Mouse (Mus musculus): ENCODE measurements at regions not wholly inside any gene's neighbourhood (a gene's known extent, or its start where the extent isn't known, plus 50 kb on each side); places are given as distances from the start of the nearest gene placed in this dataset.

GRCm38 (mm10) chr15:56604266-56604665 lies 873.2 kb downstream of the Slc22a22 start:
- Histone ChIP-seq H3K9me3 (ENCODE audit: control insufficient read depth, low read length) (no peaks in the 10 kb centered on the region), H3K27me3 (ENCODE audit: control insufficient read depth, insufficient read depth, low read length) (no peaks in the 10 kb centered on the region), H3K27ac (ENCODE audit: low read depth, low read length) (no peak overlapping the region), H3K4me3 (ENCODE audit: low read depth, low read length) (no peak overlapping the region), H3K4me2 (replicated peaks; ENCODE audit: low read depth, low read length) (no peak overlapping the region), H3K36me3 (ENCODE audit: control insufficient read depth, insufficient read depth, low read length) (no peaks in the 10 kb centered on the region), H3K4me1 (replicated peaks; ENCODE audit: control insufficient read depth, insufficient read depth, low read length) (no peaks in the 10 kb centered on the region), H3K9ac (ENCODE audit: low read depth, low read length) (no peak overlapping the region)
- 89% methylated on average over 3 of the region's 3 CpGs for WGBS
- DNase-seq (ENCODE audit: low spot score) (no peak), ATAC-seq (ENCODE audit: low FRiP score) (no peak)

- Histone ChIP-seq H3K27me3 (ENCODE audit: control insufficient read depth, insufficient read depth, low read length) (no peaks in the 10 kb centered on the region), H3K4me2 (replicated peaks; ENCODE audit: low read depth, low read length) (no peak overlapping the region), H3K27ac (ENCODE audit: low read depth, low read length) (no peak overlapping the region), H3K36me3 (ENCODE audit: control insufficient read depth, insufficient read depth, low read length) (no peaks in the 10 kb centered on the region), H3K9me3 (ENCODE audit: control insufficient read depth, low read length) (no peaks in the 10 kb centered on the region), H3K4me3 (ENCODE audit: low read depth, low read length) (no peak overlapping the region), H3K9ac (ENCODE audit: low read depth, low read length) (no peak overlapping the region), H3K4me1 (replicated peaks; ENCODE audit: control insufficient read depth, insufficient read depth, low read length) (no peaks in the 10 kb centered on the region)
- WGBS = 87% methylated on average over 4 of the region's 4 CpGs
- DNase-seq (ENCODE audit: low spot score) (no peak), ATAC-seq (ENCODE audit: low FRiP score) (no peak)
Observed at GRCm38 (mm10) chr15:56592656-56593055, 884.8 kb downstream of the Slc22a22 start.

- H3K4me1 ChIP-seq (replicated peaks; ENCODE audit: control insufficient read depth, insufficient read depth, low read length) = no peaks in the 10 kb centered on the region
- 68% methylated on average over 3 of the region's 3 CpGs for WGBS
- H3K4me2 ChIP-seq (replicated peaks; ENCODE audit: low read depth, low read length) = no peak overlapping the region
- H3K4me3 ChIP-seq (ENCODE audit: low read depth, low read length) = no peak overlapping the region
- ATAC-seq (ENCODE audit: low FRiP score) = no peak
- no peaks in the 10 kb centered on the region for H3K9me3 ChIP-seq (ENCODE audit: control insufficient read depth, low read length)
- H3K9ac ChIP-seq (ENCODE audit: low read depth, low read length) = no peak overlapping the region
- H3K27me3 ChIP-seq (ENCODE audit: control insufficient read depth, insufficient read depth, low read length) = no peaks in the 10 kb centered on the region
- H3K27ac ChIP-seq (ENCODE audit: low read depth, low read length) = no peak overlapping the region
- DNase-seq (ENCODE audit: low spot score) = no peak
- H3K36me3 ChIP-seq (ENCODE audit: control insufficient read depth, insufficient read depth, low read length) = no peaks in the 10 kb centered on the region
Observed at GRCm38 (mm10) chr15:56580745-56581515, 896.5 kb downstream of the Slc22a22 start.

GRCm38 (mm10) chr15:56563192-56563591 lies 914.2 kb downstream of the Slc22a22 start:
- Histone ChIP-seq H3K27me3 (ENCODE audit: control insufficient read depth, insufficient read depth, low read length) (no peaks in the 10 kb centered on the region), H3K4me1 (replicated peaks; ENCODE audit: control insufficient read depth, insufficient read depth, low read length) (no peaks in the 10 kb centered on the region), H3K4me3 (ENCODE audit: low read depth, low read length) (no peak overlapping the region), H3K9me3 (ENCODE audit: control insufficient read depth, low read length) (no peaks in the 10 kb centered on the region), H3K36me3 (ENCODE audit: control insufficient read depth, insufficient read depth, low read length) (no peaks in the 10 kb centered on the region), H3K9ac (ENCODE audit: low read depth, low read length) (no peak overlapping the region), H3K27ac (ENCODE audit: low read depth, low read length) (no peak overlapping the region), H3K4me2 (replicated peaks; ENCODE audit: low read depth, low read length) (no peak overlapping the region)
- ATAC-seq (ENCODE audit: low FRiP score) (no peak), DNase-seq (ENCODE audit: low spot score) (no peak)
- 72% methylated on average over 2 of the region's 2 CpGs for WGBS

GRCm38 (mm10) chr15:56562785-56563184 lies 914.6 kb downstream of the Slc22a22 start:
- no peak overlapping the region for H3K4me2 ChIP-seq (replicated peaks; ENCODE audit: low read depth, low read length)
- no peak overlapping the region for H3K27ac ChIP-seq (ENCODE audit: low read depth, low read length)
- no peaks in the 10 kb centered on the region for H3K4me1 ChIP-seq (replicated peaks; ENCODE audit: control insufficient read depth, insufficient read depth, low read length)
- H3K36me3 ChIP-seq (ENCODE audit: control insufficient read depth, insufficient read depth, low read length) = no peaks in the 10 kb centered on the region
- no peak overlapping the region for H3K9ac ChIP-seq (ENCODE audit: low read depth, low read length)
- H3K9me3 ChIP-seq (ENCODE audit: control insufficient read depth, low read length) = no peaks in the 10 kb centered on the region
- H3K4me3 ChIP-seq (ENCODE audit: low read depth, low read length) = no peak overlapping the region
- DNase-seq (ENCODE audit: low spot score) (no peak), ATAC-seq (ENCODE audit: low FRiP score) (no peak)
- no peaks in the 10 kb centered on the region for H3K27me3 ChIP-seq (ENCODE audit: control insufficient read depth, insufficient read depth, low read length)
- 76% methylated on average over 1 of the region's 1 CpGs for WGBS

GRCm38 (mm10) chr15:56562143-56562542 lies 915.3 kb downstream of the Slc22a22 start:
- no peaks in the 10 kb centered on the region for H3K9me3 ChIP-seq (ENCODE audit: control insufficient read depth, low read length)
- DNase-seq (ENCODE audit: low spot score) (no peak), ATAC-seq (ENCODE audit: low FRiP score) (no peak)
- WGBS = 95% methylated on average over 2 of the region's 2 CpGs
- H3K27me3 ChIP-seq (ENCODE audit: control insufficient read depth, insufficient read depth, low read length) = no peaks in the 10 kb centered on the region
- H3K4me3 ChIP-seq (ENCODE audit: low read depth, low read length) = no peak overlapping the region
- H3K36me3 ChIP-seq (ENCODE audit: control insufficient read depth, insufficient read depth, low read length) = no peaks in the 10 kb centered on the region
- H3K4me2 ChIP-seq (replicated peaks; ENCODE audit: low read depth, low read length) = no peak overlapping the region
- no peak overlapping the region for H3K27ac ChIP-seq (ENCODE audit: low read depth, low read length)
- H3K4me1 ChIP-seq (replicated peaks; ENCODE audit: control insufficient read depth, insufficient read depth, low read length) = no peaks in the 10 kb centered on the region
- no peak overlapping the region for H3K9ac ChIP-seq (ENCODE audit: low read depth, low read length)

- 71% methylated on average over 3 of the region's 3 CpGs for WGBS
- no peak overlapping the region for H3K4me3 ChIP-seq (ENCODE audit: low read depth, low read length)
- ATAC-seq (ENCODE audit: low FRiP score) (no peak), DNase-seq (ENCODE audit: low spot score) (no peak)
- H3K9ac ChIP-seq (ENCODE audit: low read depth, low read length) = no peak overlapping the region
- H3K9me3 ChIP-seq (ENCODE audit: control insufficient read depth, low read length) = no peaks in the 10 kb centered on the region
- H3K4me2 ChIP-seq (replicated peaks; ENCODE audit: low read depth, low read length) = no peak overlapping the region
- no peaks in the 10 kb centered on the region for H3K36me3 ChIP-seq (ENCODE audit: control insufficient read depth, insufficient read depth, low read length)
- H3K4me1 ChIP-seq (replicated peaks; ENCODE audit: control insufficient read depth, insufficient read depth, low read length) = no peaks in the 10 kb centered on the region
- no peak overlapping the region for H3K27ac ChIP-seq (ENCODE audit: low read depth, low read length)
- H3K27me3 ChIP-seq (ENCODE audit: control insufficient read depth, insufficient read depth, low read length) = no peaks in the 10 kb centered on the region
Observed at GRCm38 (mm10) chr15:56554386-56554785, 923.0 kb downstream of the Slc22a22 start.

- Histone ChIP-seq H3K27me3 (ENCODE audit: control insufficient read depth, insufficient read depth, low read length) (no peaks in the 10 kb centered on the region), H3K9me3 (ENCODE audit: control insufficient read depth, low read length) (no peaks in the 10 kb centered on the region), H3K27ac (ENCODE audit: low read depth, low read length) (no peak overlapping the region), H3K4me1 (replicated peaks; ENCODE audit: control insufficient read depth, insufficient read depth, low read length) (no peaks in the 10 kb centered on the region), H3K4me3 (ENCODE audit: low read depth, low read length) (no peak overlapping the region), H3K36me3 (ENCODE audit: control insufficient read depth, insufficient read depth, low read length) (no peaks in the 10 kb centered on the region), H3K9ac (ENCODE audit: low read depth, low read length) (no peak overlapping the region), H3K4me2 (replicated peaks; ENCODE audit: low read depth, low read length) (no peak overlapping the region)
- ATAC-seq (ENCODE audit: low FRiP score) (no peak), DNase-seq (ENCODE audit: low spot score) (no peak)
- 71% methylated on average over 1 of the region's 1 CpGs for WGBS
Observed at GRCm38 (mm10) chr15:56553851-56554250, 923.6 kb downstream of the Slc22a22 start.

GRCm38 (mm10) chr15:56531529-56531928 lies 945.9 kb downstream of the Slc22a22 start:
- Histone ChIP-seq H3K4me2 (replicated peaks; ENCODE audit: low read depth, low read length) (no peak overlapping the region), H3K4me3 (ENCODE audit: low read depth, low read length) (no peak overlapping the region), H3K36me3 (ENCODE audit: control insufficient read depth, insufficient read depth, low read length) (no peaks in the 10 kb centered on the region), H3K27me3 (ENCODE audit: control insufficient read depth, insufficient read depth, low read length) (no peaks in the 10 kb centered on the region), H3K9ac (ENCODE audit: low read depth, low read length) (no peak overlapping the region), H3K9me3 (ENCODE audit: control insufficient read depth, low read length) (no peaks in the 10 kb centered on the region), H3K4me1 (replicated peaks; ENCODE audit: control insufficient read depth, insufficient read depth, low read length) (no peaks in the 10 kb centered on the region), H3K27ac (ENCODE audit: low read depth, low read length) (no peak overlapping the region)
- DNase-seq (ENCODE audit: low spot score) = no peak
- 33% methylated on average over 2 of the region's 2 CpGs for WGBS
- ATAC-seq (ENCODE audit: low FRiP score) = no peak

All from hindbrain, embryonic 11.5 days (tissue).